Mouse (Mus musculus) macrophage (primary cell): ENCODE results near the gene Lclat1. TPM values are rescaled to one million over a fixed set of nuclear protein-coding genes. Genes with fewer than 3 reads are reported as not detected.

ENCODE experiments used
- H3K27ac ChIP-seq: fragments of 350-480 bp; formaldehyde crosslinking; 2 replicates; pipeline ENCODE4 v1.9.0; 2021
- H3K36me3 ChIP-seq: fragments of 350-480 bp; formaldehyde crosslinking; 2 replicates; pipeline ENCODE4 v1.9.0; 2021; ENCODE audit errors: inconsistent target
- H3K4me3 ChIP-seq: fragments of 350-480 bp; formaldehyde crosslinking; 2 replicates; pipeline ENCODE4 v1.9.0; 2021; ENCODE audit errors: inconsistent target
- H3K79me2 ChIP-seq: fragments of 350-480 bp; formaldehyde crosslinking; 2 replicates; pipeline ENCODE4 v1.9.0; 2021; ENCODE audit errors: inconsistent target
- WGBS: methylation state at CpG from one replicate; pipeline ENCODE4 v1.1.7; 2026; ENCODE audit warnings: inconsistent platforms; ENCODE audit not compliant: missing documents; 5-methylcytosine and 5-hydroxymethylcytosine counted together
- polyA plus RNA-seq: library from polyadenylated mRNA; stranded (reverse); fragments of 250-400 nt; gene quantifications from 3 replicates; pipeline ENCODE4 v1.2.4, GENCODE M21; 2018; ENCODE audit warnings: inconsistent platforms

The Lclat1 gene
- polyA plus RNA-seq, 1 experiment from 2014 or later = 21.6 TPM

- Histone ChIP-seq H3K4me3 (no peak overlapping the region), H3K36me3 (no peaks in the 10 kb centered on the region), H3K27ac (no peak overlapping the region), H3K79me2 (no peaks in the 10 kb centered on the region)
- WGBS = 94% methylated on average over 3 of the region's 3 CpGs
These were observed 33.2 kb upstream of the Lclat1 start for GRCm38 (mm10) chr17:73074631-73075030.

DNA sequence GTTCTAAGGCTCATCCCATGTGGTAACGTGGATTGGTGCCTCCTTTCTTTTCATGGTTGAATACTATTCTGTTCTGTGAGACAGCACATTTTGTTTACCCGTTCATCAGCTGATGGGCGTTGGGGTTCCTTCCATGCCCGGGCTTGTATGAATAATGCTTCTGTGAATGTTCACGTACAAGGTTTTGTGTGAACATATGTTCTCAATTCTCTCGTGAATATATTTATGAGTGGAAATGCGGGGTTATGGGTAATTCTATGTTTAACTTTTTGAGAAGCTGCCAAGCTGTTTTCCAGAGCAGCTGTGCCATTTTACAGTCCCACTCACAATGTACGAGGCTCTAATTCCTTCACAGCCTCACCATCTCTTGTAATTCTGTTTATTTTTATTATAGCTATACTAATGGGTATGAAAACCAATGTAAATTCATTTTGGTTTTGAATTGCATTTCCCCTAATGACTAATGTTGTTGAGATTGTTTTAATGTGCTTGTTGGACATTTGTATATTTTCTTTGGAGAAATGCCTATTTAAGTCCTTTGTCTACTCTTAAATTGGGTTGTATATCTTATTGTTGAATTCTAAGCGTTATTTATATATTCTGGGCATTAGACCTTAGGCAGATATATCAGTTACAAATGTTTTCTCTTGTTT lies 32.4 kb upstream of the Lclat1 start:
- Histone ChIP-seq H3K27ac (no peak overlapping the region), H3K79me2 (no peaks in the 10 kb centered on the region), H3K4me3 (no peak overlapping the region), H3K36me3 (no peaks in the 10 kb centered on the region)
- WGBS = 93% methylated on average over 9 of the region's 9 CpGs

GRCm38 (mm10) chr17:73077638-73078037 lies 30.1 kb upstream of the Lclat1 start:
- 88% methylated on average over 3 of the region's 3 CpGs for WGBS
- H3K4me3 ChIP-seq = no peak overlapping the region
- no peak overlapping the region for H3K27ac ChIP-seq
- no peaks in the 10 kb centered on the region for H3K36me3 ChIP-seq
- no peaks in the 10 kb centered on the region for H3K79me2 ChIP-seq

DNA sequence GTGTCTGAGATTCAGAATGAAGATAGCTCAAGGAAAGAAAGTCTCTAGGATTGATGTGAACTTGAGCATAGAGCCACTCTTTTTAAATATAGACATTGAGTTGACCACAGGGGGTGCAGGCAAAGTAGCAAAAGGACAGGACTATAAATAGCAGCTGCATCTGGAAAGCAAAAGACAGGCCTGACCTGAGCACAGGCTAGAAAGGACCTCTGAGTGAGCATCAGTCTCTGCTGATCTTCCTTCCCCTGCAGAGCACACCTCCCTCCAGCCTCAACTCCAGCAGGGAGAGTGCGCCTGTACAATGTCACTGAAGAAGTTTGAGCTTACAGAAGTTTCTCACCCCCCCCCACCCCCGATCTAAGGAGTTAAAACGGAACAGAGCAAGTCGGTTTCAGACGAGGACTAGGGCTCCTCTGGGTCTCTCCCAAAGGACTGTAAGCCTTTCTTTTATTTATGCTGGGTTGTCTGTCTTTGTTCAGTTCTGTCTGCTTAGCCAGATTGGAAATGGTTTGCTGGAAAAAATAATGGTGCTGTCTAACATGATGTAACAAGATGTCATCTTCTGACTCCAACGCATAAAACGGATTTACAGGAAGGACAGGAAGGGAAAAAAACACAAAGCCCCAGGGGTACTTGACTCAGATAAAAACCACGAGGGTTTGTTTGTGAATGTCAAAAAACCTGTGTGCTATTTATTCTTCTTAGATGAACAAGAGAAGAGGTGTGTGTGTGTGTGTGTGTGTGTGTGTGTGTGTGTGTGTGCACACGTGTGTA lies 26.2 kb upstream of the Lclat1 start:
- no peaks in the 10 kb centered on the region for H3K79me2 ChIP-seq
- no peak overlapping the region for H3K4me3 ChIP-seq
- 47% methylated on average over 9 of the region's 9 CpGs for WGBS
- no peaks in the 10 kb centered on the region for H3K36me3 ChIP-seq
- no peak overlapping the region for H3K27ac ChIP-seq

- H3K27ac ChIP-seq = no peak overlapping the region
- no peaks in the 10 kb centered on the region for H3K79me2 ChIP-seq
- WGBS = 94% methylated on average over 3 of the region's 4 CpGs
- H3K4me3 ChIP-seq = no peak overlapping the region
- no peaks in the 10 kb centered on the region for H3K36me3 ChIP-seq
These were observed 25.1 kb upstream of the Lclat1 start for GRCm38 (mm10) chr17:73082506-73083196.

- no peaks in the 10 kb centered on the region for H3K79me2 ChIP-seq
- H3K36me3 ChIP-seq = no peaks in the 10 kb centered on the region
- H3K4me3 ChIP-seq = no peak overlapping the region
- 48% methylated on average over 13 of the region's 13 CpGs for whole genome bisulfite sequencing
- no peak overlapping the region for H3K27ac ChIP-seq
These were observed 20.5 kb upstream of the Lclat1 start for GRCm38 (mm10) chr17:73087045-73087910.

- no peak overlapping the region for H3K4me3 ChIP-seq
- no peaks in the 10 kb centered on the region for H3K36me3 ChIP-seq
- WGBS = 95% methylated on average over 8 of the region's 8 CpGs
- H3K27ac ChIP-seq = no peak overlapping the region
- H3K79me2 ChIP-seq = no peaks in the 10 kb centered on the region
These were observed 16.4 kb upstream of the Lclat1 start for GRCm38 (mm10) chr17:73091368-73091767.

GRCm38 (mm10) chr17:73092103-73093097 lies 15.4 kb upstream of the Lclat1 start:
- no peaks in the 10 kb centered on the region for H3K36me3 ChIP-seq
- H3K4me3 ChIP-seq = no peak overlapping the region
- 96% methylated on average over 12 of the region's 12 CpGs for WGBS
- H3K27ac ChIP-seq = no peak overlapping the region
- no peaks in the 10 kb centered on the region for H3K79me2 ChIP-seq

DNA sequence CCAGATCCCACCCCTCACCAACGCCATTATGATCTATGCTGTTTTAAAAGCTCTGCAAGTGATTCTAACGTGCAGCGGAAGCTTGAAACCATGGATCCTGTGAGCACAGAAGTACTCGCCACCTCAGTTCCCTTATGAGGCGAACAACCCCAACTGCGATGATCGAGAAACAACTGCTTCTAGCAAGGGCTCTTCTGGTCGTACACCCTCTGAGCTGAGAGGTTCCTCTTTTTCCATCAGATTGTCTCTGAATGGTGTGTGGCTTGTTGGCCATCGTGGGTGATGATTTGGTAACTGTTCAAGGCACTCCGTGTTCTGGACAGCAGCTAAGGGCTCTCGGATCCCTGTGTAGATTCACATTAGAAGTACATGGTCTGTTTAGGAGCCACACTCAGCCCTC lies 12.7 kb upstream of the Lclat1 start:
- H3K36me3 ChIP-seq = no peaks in the 10 kb centered on the region
- H3K27ac ChIP-seq = no peak overlapping the region
- H3K4me3 ChIP-seq = no peak overlapping the region
- H3K79me2 ChIP-seq = no peaks in the 10 kb centered on the region
- WGBS = 11% methylated on average over 11 of the region's 11 CpGs

GRCm38 (mm10) chr17:73095585-73095984 lies 12.2 kb upstream of the Lclat1 start:
- WGBS = 77% methylated on average over 8 of the region's 8 CpGs
- Histone ChIP-seq H3K36me3 (no peaks in the 10 kb centered on the region), H3K4me3 (no peak overlapping the region), H3K79me2 (no peaks in the 10 kb centered on the region), H3K27ac (no peak overlapping the region)

- Histone ChIP-seq H3K36me3 (no peaks in the 10 kb centered on the region), H3K79me2 (no peaks in the 10 kb centered on the region), H3K4me3 (no peak overlapping the region), H3K27ac (no peak overlapping the region)
- WGBS = 46% methylated on average over 5 of the region's 5 CpGs
These were observed 11.3 kb upstream of the Lclat1 start for GRCm38 (mm10) chr17:73096484-73096883.

DNA sequence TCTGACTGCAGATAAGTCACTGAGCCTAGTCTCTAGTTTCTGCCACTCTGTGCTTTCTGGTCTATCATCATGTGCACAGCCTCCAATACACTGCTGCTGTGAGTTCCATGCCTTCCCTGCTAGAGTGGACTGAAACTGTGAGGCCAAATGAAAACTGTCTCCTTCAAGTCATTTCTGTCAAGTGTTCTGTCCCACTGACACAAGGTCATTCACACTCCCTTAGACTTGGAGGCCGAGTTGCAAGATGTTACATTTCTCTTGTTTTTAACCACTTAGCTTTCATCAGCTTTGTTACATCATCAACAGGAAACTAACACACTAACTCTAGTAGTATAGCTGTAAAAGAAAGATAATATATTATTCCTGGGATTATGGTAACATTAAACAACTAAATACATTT lies 9.1 kb upstream of the Lclat1 start:
- H3K79me2 ChIP-seq = no peaks in the 10 kb centered on the region
- H3K4me3 ChIP-seq = no peak overlapping the region
- H3K36me3 ChIP-seq = no peaks in the 10 kb centered on the region
- no peak overlapping the region for H3K27ac ChIP-seq
- WGBS = 30% methylated on average over 1 of the region's 1 CpGs

DNA sequence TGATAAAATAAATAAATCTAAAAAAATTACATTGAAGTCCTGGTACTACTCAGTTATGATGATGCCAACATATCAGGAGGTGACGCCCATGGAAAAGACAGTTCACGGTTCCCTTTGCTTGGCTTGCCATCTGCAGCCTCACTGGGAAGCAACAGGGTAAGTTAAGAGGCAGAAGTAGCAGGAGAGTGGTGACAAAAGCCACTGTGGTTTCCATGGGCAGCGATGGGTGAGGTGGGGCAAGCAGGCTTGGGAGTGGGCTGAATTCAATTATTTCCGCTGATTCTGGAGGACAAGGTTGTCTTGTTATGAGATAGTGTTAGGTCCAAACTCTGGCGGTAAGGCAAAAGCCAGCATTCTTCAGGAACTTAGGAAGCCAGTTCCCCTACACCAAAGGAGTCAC lies 7.4 kb upstream of the Lclat1 start:
- Histone ChIP-seq H3K4me3 (no peak overlapping the region), H3K27ac (no peak overlapping the region), H3K79me2 (no peaks in the 10 kb centered on the region), H3K36me3 (no peaks in the 10 kb centered on the region)
- WGBS = 94% methylated on average over 5 of the region's 5 CpGs
